Mouse (Mus musculus) small intestine, adult 2 months (tissue): ENCODE results near the gene Lss. TPM values are rescaled to one million over a fixed set of nuclear protein-coding genes. Genes with fewer than 3 reads are reported as not detected.

Experiments used
- H3K27ac ChIP-seq: fragments of 200-500 bp; 2 replicates; pipeline ENCODE4 v1.5.1; 2012; ENCODE audit warnings: low read depth, low read length, control low read depth, inconsistent platforms; ENCODE audit not compliant: insufficient read depth
- H3K27me3 ChIP-seq: fragments of 200-500 bp; 2 replicates; pipeline ENCODE4 v1.6.1; 2012; ENCODE audit warnings: mild to moderate bottlenecking, moderate library complexity, low read length, inconsistent platforms; ENCODE audit not compliant: control insufficient read depth, insufficient read depth
- H3K36me3 ChIP-seq: fragments of 200-500 bp; 2 replicates; pipeline ENCODE4 v1.6.1; 2012; ENCODE audit warnings: mild to moderate bottlenecking, low read length, control low read depth, inconsistent platforms; ENCODE audit not compliant: control insufficient read depth, insufficient read depth
- H3K4me1 ChIP-seq: fragments of 200-500 bp; 2 replicates; pipeline ENCODE4 v1.6.1; 2012; ENCODE audit warnings: low read length, inconsistent platforms, mixed read lengths; ENCODE audit not compliant: control insufficient read depth, insufficient read depth, insufficient read length
- H3K4me3 ChIP-seq: fragments of 200-500 bp; 2 replicates; pipeline ENCODE4 v1.5.1; 2012; ENCODE audit warnings: low read depth, mild to moderate bottlenecking, control low read depth, inconsistent platforms, low read length, moderate library complexity
- CTCF ChIP-seq: fragments of 200-500 bp; IDR thresholded peaks from 2 replicates; pipeline ENCODE4 v1.5.1; 2012; ENCODE audit warnings: low read depth, mild to moderate bottlenecking, control low read depth, inconsistent platforms, low read length, moderate library complexity, mixed read lengths; ENCODE audit not compliant: insufficient replicate concordance, insufficient read length; ENCODE audit errors: extremely low read depth
- POLR2A ChIP-seq: fragments of 200-500 bp; IDR thresholded peaks from 2 replicates; pipeline ENCODE4 v1.6.1; 2012; ENCODE audit warnings: low read depth, mild to moderate bottlenecking, control low read depth, inconsistent platforms, low read length, moderate library complexity
- WGBS: fragments of 180-500 bp; shearing (Covaris S2); methylation state at CpG from one replicate; pipeline ENCODE4 v1.1.7; 2018; 5-methylcytosine and 5-hydroxymethylcytosine counted together
- polyA plus RNA-seq: library from polyadenylated mRNA; depleted of rRNA; stranded (reverse); fragments of >200 nt; gene quantifications from 2 replicates; pipeline ENCODE4 v1.2.3, GENCODE M21; 2012

Lss gene
- polyA plus RNA-seq, 1 experiment = 16.0 TPM

GRCm38 (mm10) chr10:76497522-76497921, 33.9 kb upstream of the Lss start:
- Histone ChIP-seq H3K27me3 (no peaks in the 10 kb centered on the region), H3K36me3 (peaks cover 61% of the 10 kb centered on the region), H3K27ac (no peak overlapping the region), H3K4me3 (no peak overlapping the region), H3K4me1 (no peaks in the 10 kb centered on the region)
- no peak for TF ChIP-seq POLR2A
- no peak for TF ChIP-seq CTCF
- WGBS = 88% methylated on average over 4 of the region's 4 CpGs

DNA sequence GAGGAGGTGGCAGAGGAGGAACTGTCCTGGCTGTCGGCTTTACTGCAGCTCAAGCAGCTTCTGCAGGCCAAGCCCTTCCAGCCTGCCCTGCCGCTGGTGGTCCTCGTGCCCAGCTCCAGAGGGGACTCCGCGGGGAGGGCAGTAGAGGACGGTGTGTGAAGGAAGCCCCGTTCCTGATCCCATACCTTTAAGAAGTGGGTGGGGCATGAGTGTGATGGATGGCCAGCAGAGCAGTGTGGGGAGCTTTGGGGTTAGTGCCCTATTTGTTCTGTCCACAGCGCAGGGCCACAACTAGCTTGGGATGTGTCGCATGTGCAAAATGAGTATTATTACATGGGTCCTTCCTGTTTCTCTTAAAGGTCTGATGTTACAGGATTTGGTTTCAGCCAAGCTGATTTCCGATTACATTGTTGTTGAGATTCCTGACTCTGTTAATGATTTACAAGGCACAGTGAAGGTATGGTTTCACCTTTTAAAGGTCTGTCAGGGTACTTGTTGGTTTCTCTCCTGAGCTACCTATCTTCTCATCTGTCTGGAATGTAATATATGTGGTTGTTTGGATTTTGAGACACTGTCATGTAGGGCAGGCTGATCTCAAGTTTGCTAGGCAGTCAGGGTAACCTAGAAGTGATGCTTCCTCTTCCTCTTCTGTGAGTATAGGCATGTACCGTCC, 27.0 kb upstream of the Lss start:
- 56% methylated on average over 11 of the region's 11 CpGs for WGBS
- Histone ChIP-seq H3K4me3 (no peak overlapping the region), H3K27me3 (no peaks in the 10 kb centered on the region), H3K36me3 (peaks cover 64% of the 10 kb centered on the region), H3K4me1 (peaks cover 2% of the 10 kb centered on the region; the same call in 1 of the 2 replicates), H3K27ac (no peak overlapping the region)
- TF ChIP-seq CTCF (no peak), POLR2A (no peak)

- peaks cover 2% of the 10 kb centered on the region; the same call in 1 of the 2 replicates for H3K4me1 ChIP-seq
- H3K27me3 ChIP-seq = no peaks in the 10 kb centered on the region
- WGBS = 92% methylated on average over 7 of the region's 7 CpGs
- no peak overlapping the region for H3K27ac ChIP-seq
- H3K36me3 ChIP-seq = peaks cover 58% of the 10 kb centered on the region
- no peak for TF ChIP-seq CTCF
- TF ChIP-seq POLR2A = no peak
- no peak overlapping the region for H3K4me3 ChIP-seq
These were observed 25.5 kb upstream of the Lss start for GRCm38 (mm10) chr10:76505865-76506264.

- Histone ChIP-seq H3K36me3 (peaks cover 24% of the 10 kb centered on the region), H3K27me3 (no peaks in the 10 kb centered on the region), H3K4me1 (no peaks in the 10 kb centered on the region), H3K27ac (no peak overlapping the region), H3K4me3 (no peak overlapping the region)
- peak; percentile 70; the same call in 1 of the 2 replicates for TF ChIP-seq CTCF
- no peak for TF ChIP-seq POLR2A
- 63% methylated on average over 5 of the region's 5 CpGs for WGBS
These were observed 18.3 kb upstream of the Lss start for GRCm38 (mm10) chr10:76512965-76513583.

GRCm38 (mm10) chr10:76530922-76531321, 466 bp upstream of the Lss start:
- Histone ChIP-seq H3K27me3 (no peaks in the 10 kb centered on the region), H3K27ac (no peak overlapping the region), H3K36me3 (peaks cover 9% of the 10 kb centered on the region), H3K4me1 (peaks cover 5% of the 10 kb centered on the region; the same call in 1 of the 2 replicates), H3K4me3 (peak overlapping the region; percentile 75)
- WGBS = under 1% methylated on average over 11 of the region's 11 CpGs
- TF ChIP-seq CTCF = no peak

DNA sequence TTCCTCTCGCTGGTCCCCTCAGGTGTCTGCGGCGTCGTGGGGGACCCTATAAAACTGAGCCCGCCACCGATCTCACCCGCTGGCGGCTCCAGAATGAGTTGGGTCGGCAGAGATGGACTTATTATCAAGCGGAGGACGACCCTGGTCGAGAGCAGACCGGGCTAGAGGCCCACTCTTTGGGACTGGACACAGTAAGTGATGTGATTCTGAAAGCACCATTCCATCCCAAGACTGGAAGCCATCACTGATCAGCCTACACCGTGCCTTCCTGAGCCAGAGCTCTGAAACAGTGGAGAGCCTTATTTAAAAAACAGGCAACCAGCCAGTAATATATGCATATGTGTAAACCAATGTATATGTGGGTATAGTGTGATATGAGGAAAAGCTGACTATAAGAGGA, 440 bp downstream of the Lss start:
- H3K4me1 ChIP-seq = peaks cover 5% of the 10 kb centered on the region; the same call in 1 of the 2 replicates
- no peaks in the 10 kb centered on the region for H3K27me3 ChIP-seq
- 2% methylated on average over 14 of the region's 14 CpGs for WGBS
- H3K36me3 ChIP-seq = peaks cover 14% of the 10 kb centered on the region
- H3K27ac ChIP-seq = no peak overlapping the region
- TF ChIP-seq POLR2A (no peak), CTCF (no peak; the same call in 1 of the 2 replicates)
- H3K4me3 ChIP-seq = peak overlapping the region; percentile 75

DNA sequence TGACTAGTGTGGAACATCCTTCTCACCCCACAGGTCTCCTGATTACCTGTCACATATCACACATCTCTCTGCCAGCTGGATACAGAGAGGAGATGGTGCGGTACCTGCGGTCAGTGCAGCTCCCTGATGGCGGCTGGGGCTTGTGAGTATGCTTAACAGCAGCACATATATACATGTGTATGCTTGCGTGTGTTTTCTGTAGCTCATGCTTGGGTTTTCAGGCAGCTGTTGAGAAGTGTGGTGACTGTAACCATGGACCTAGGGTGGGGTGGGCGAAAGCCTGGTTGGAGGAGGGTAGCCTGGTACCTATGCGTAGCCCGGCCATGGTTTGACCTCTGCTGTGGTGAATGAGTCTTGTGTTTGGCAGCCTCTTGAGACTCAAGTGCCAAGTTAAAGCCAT, 4.1 kb downstream of the Lss start:
- Histone ChIP-seq H3K27ac (no peak overlapping the region), H3K27me3 (no peaks in the 10 kb centered on the region), H3K4me3 (no peak overlapping the region), H3K4me1 (peaks cover 8% of the 10 kb centered on the region), H3K36me3 (peaks cover 33% of the 10 kb centered on the region)
- no peak for TF ChIP-seq POLR2A
- TF ChIP-seq CTCF = no peak
- 96% methylated on average over 7 of the region's 7 CpGs for WGBS

- TF ChIP-seq POLR2A (no peak), CTCF (no peak)
- H3K4me1 ChIP-seq = peaks cover 4% of the 10 kb centered on the region
- no peak overlapping the region for H3K27ac ChIP-seq
- WGBS = 33% methylated on average over 9 of the region's 9 CpGs
- H3K4me3 ChIP-seq = no peak overlapping the region
- no peaks in the 10 kb centered on the region for H3K27me3 ChIP-seq
- peaks cover 52% of the 10 kb centered on the region for H3K36me3 ChIP-seq
These were observed 6.2 kb downstream of the Lss start for GRCm38 (mm10) chr10:76537619-76538018.
